ENCODE assay signal across 13 mouse cellular contexts in the genomic region with DNA sequence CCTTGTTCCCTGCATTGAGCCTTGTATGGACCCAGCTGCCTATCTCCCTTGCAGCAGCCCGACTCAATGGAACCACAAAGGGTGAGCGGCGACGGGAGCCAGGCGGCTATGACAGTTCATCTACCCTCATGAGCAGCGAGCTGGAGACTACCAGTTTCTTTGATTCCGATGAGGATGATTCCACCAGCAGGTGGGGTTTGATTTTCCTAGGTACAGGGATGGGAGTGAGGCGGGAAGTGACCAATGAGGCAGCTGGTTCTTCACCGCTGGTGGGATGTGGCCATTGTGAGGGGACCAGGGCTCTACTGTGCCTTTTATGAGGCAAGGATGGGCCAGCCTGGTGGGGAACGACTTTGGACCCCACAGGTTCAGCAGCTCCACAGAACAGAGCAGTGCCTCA.
"Had no signal": no experiment of that assay in that cellular context is flagged by ENCODE, and none has a peak within 500 bp of the region (broad histone marks: within the 10 kb centered on the region; RNA-seq: fewer than 3 reads in every experiment).

No protein-coding gene starts in this region.

- DNase-seq: lung, adult 2 months; lung, postnatal 14 days; lung, postnatal 36 days; right cerebral cortex, postnatal 14 days; thymus, adult 2 months; thymus, postnatal 25 days; thymus, postnatal 4 days had no signal

- H3K27me3 ChIP-seq: lung, embryonic 15.5 days; megakaryocyte, embryonic 14.5 days; midbrain, embryonic 13.5 days; midbrain, embryonic 15.5 days; neural tube, embryonic 12.5 days; stomach, embryonic 15.5 days had no signal

- H3K9me3 ChIP-seq: lung, embryonic 15.5 days; megakaryocyte, embryonic 14.5 days; midbrain, embryonic 13.5 days; midbrain, embryonic 15.5 days; neural tube, embryonic 12.5 days; stomach, embryonic 15.5 days had no signal

- H3K4me3 ChIP-seq: lung, embryonic 15.5 days; megakaryocyte, embryonic 14.5 days; midbrain, embryonic 13.5 days; midbrain, embryonic 15.5 days; neural tube, embryonic 12.5 days; stomach, embryonic 15.5 days had no signal
